Mouse (Mus musculus) effector memory CD4-positive, alpha-beta T cell, adult 7 months (primary cell): ENCODE results near the gene Mrps30. TPM values are rescaled to one million over a fixed set of nuclear protein-coding genes. Genes with fewer than 3 reads are reported as not detected.

Experiments
- polyA plus RNA-seq: library from polyadenylated mRNA; unstranded; fragments of 100-300 nt; shearing (Covaris generic); gene quantifications from one replicate; pipeline ENCODE4 v1.2.1, GENCODE M21; 2017

The Mrps30 gene
- 28.0 TPM for polyA plus RNA-seq

GRCm38 (mm10) chr13:118386511-118387447, at the start of gene Mrps30, which contains the start of gene B430218F22Rik:
Mrps30 (minus strand) TSS chr13:118387252.
B430218F22Rik (plus strand) TSS chr13:118386630.

Other genes with a start within 250 kb of the Mrps30 start
- not detected for gene B430218F22Rik, start 622 bp downstream of the Mrps30 start, polyA plus RNA-seq